Mouse (Mus musculus) ES-E14 (cell line): ENCODE results near the gene Adsl. TPM values are rescaled to one million over a fixed set of nuclear protein-coding genes. Genes with fewer than 3 reads are reported as not detected.

Source experiments
- DNase-seq: peaks from one replicate; pipeline ENCODE4 v3.0.0-alpha.2; 2013; ENCODE audit warnings: low read depth, low spot score
- H3K27ac ChIP-seq: 2 replicates; pipeline ENCODE4 v1.5.1; 2012; ENCODE audit warnings: low read depth, mild to moderate bottlenecking, low read length, moderate library complexity, mixed read lengths; ENCODE audit not compliant: poor library complexity, insufficient read depth, severe bottlenecking
- H3K36me3 ChIP-seq: 2 replicates; pipeline ENCODE4 v1.6.1; 2012; ENCODE audit warnings: mild to moderate bottlenecking, low read length, moderate library complexity, mixed read lengths; ENCODE audit not compliant: control insufficient read depth, poor library complexity, insufficient read depth, severe bottlenecking
- H3K4me1 ChIP-seq, 2 experiments: fragments of 150-350 bp in 1 of 2; sonication (generic) in 1 of 2; 2 replicates each; pipeline ENCODE4 v1.6.1; 2012; ENCODE audit warnings: low read length in 2 of 2, mild to moderate bottlenecking in 1 of 2, mixed read lengths in 1 of 2; ENCODE audit not compliant: control insufficient read depth in 2 of 2, insufficient read depth in 2 of 2, poor library complexity in 1 of 2
- H3K4me3 ChIP-seq, 2 experiments: fragments of 150-350 bp in 1 of 2; sonication (generic) in 1 of 2; 2 replicates each; pipeline ENCODE4 v1.5.1; 2012; ENCODE audit warnings: low read length in 2 of 2, low read depth in 1 of 2, mild to moderate bottlenecking in 1 of 2, mixed read lengths in 1 of 2; ENCODE audit not compliant: insufficient read depth in 1 of 2, poor library complexity in 1 of 2, severe bottlenecking in 1 of 2
- H3K9ac ChIP-seq: 2 replicates; pipeline ENCODE4 v1.6.1; 2012; ENCODE audit warnings: low read depth, mild to moderate bottlenecking, low read length, mixed read lengths; ENCODE audit not compliant: poor library complexity, insufficient read depth, severe bottlenecking
- H3K9me3 ChIP-seq: fragments of 150-350 bp; sonication (generic); 2 replicates; pipeline ENCODE4 v1.6.1; 2012; ENCODE audit warnings: low read depth, mild to moderate bottlenecking, low read length; ENCODE audit not compliant: control insufficient read depth, insufficient read depth
- CHD2 ChIP-seq: IDR thresholded peaks from 2 replicates; pipeline ENCODE4 v1.6.1; 2014; ENCODE audit warnings: mild to moderate bottlenecking, low read depth, low read length, inconsistent platforms
- HCFC1 ChIP-seq: IDR thresholded peaks from 2 replicates; pipeline ENCODE4 v1.6.1; 2012; ENCODE audit warnings: low read length, inconsistent platforms, borderline replicate concordance; ENCODE audit not compliant: insufficient read depth
- MAFK ChIP-seq: IDR thresholded peaks from 2 replicates; pipeline ENCODE4 v1.6.1; 2014; ENCODE audit warnings: mild to moderate bottlenecking, low read depth, low read length, inconsistent platforms; ENCODE audit not compliant: insufficient read depth
- ZC3H11A ChIP-seq: IDR thresholded peaks from 2 replicates; pipeline ENCODE4 v1.6.1; 2012; ENCODE audit warnings: low read depth, mild to moderate bottlenecking, inconsistent platforms, low read length, borderline replicate concordance
- ZNF384 ChIP-seq: IDR thresholded peaks from 2 replicates; pipeline ENCODE4 v1.6.1; 2012; ENCODE audit warnings: low read depth, low read length, inconsistent platforms
- in situ Hi-C, 2 experiments: fragments of 600-800 bp; cut with MboI; formaldehyde crosslinking; loops; one replicate each; pipeline ENCODE4 v1.15.1; 2025; ENCODE audit warnings: low sequenced_read_pairs in 2 of 2, inconsistent platforms in 1 of 2; ENCODE audit not compliant: unreplicated experiment in 2 of 2
- total RNA-seq: library from RNA; depleted of rRNA; stranded (reverse); fragments of 300-350 nt; gene quantifications from 2 replicates; pipeline ENCODE4 v1.2.3, GENCODE M21; 2012

Adsl gene
- total RNA-seq, 1 experiment, result 166 TPM

DNA sequence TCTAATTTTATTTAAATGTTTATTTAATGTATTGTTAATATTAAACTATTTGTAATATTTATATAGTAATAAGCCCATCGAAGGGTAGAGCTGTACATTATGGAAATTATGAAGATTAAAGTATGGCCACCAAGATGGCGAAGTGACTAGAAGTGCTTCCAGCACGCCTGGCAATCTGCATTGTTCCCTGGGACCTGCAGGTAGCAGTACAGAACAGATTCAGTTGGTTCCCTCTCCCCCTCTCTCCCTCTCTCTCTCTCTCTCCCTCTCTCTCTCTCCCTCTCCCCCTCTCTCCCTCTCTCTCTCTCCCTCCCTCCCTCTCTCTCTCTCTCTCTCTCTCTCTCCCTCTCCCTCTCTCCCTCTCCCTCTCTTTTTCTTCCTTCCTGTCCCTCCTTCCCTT is 38.1 kb upstream of the Adsl start:
- no peak overlapping the region for H3K9ac ChIP-seq
- no peak for DNase-seq
- in situ Hi-C loops, result no loop called here
- no peaks in the 10 kb centered on the region for H3K4me1 ChIP-seq
- H3K36me3 ChIP-seq, result peaks cover 5% of the 10 kb centered on the region; the same call in 1 of the 2 replicates
- no peak for TF ChIP-seq ZNF384
- TF ChIP-seq ZC3H11A, result no peak
- TF ChIP-seq MAFK, result no peak
- TF ChIP-seq CHD2, result no peak
- no peak overlapping the region for H3K27ac ChIP-seq
- no peak overlapping the region for H3K4me3 ChIP-seq
- H3K9me3 ChIP-seq, result no peaks in the 10 kb centered on the region

DNA sequence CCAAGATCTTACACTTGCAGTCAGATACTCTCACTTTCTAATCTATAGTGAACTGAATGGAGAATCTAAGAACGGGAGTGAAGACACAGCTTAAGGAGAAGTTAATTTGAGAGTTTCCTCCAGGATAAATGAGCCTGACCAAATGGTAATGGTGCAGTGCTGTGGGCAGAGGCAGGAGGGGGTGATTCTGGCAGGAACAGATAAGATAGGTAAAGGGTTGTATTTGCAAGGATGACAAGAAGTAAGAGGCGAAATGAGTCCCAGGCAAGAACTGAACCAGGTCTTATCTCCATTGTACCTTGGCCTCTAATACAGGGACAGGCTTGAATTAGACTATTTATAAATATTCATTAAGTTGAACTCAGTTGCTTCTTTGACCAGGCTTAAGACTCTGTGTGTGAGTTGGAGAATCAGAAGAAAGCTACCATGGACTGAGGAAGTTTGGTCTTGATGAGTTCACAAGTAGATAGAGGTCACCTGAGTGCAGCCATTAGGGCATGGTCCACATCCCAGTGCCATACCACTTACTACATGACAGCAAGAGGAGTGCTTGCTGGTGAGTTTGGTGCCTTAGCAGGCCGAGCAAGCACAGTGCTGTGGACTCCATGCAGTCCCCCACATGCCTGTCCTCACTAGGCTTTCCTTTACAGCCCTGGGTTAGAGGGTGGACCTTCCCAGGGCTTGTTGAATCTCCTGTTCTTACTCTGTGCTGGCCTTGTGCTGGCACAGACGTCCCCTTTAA is 37.3 kb upstream of the Adsl start:
- H3K4me3 ChIP-seq, result no peak overlapping the region
- TF ChIP-seq HCFC1 (no peak), ZC3H11A (no peak), ZNF384 (no peak), MAFK (no peak), CHD2 (no peak)
- peaks cover 5% of the 10 kb centered on the region; the same call in 1 of the 2 replicates for H3K36me3 ChIP-seq
- in situ Hi-C loops, result no loop called here
- no peaks in the 10 kb centered on the region for H3K4me1 ChIP-seq
- no peaks in the 10 kb centered on the region for H3K9me3 ChIP-seq
- no peak overlapping the region for H3K27ac ChIP-seq
- no peak overlapping the region for H3K9ac ChIP-seq
- no peak for DNase-seq

DNA sequence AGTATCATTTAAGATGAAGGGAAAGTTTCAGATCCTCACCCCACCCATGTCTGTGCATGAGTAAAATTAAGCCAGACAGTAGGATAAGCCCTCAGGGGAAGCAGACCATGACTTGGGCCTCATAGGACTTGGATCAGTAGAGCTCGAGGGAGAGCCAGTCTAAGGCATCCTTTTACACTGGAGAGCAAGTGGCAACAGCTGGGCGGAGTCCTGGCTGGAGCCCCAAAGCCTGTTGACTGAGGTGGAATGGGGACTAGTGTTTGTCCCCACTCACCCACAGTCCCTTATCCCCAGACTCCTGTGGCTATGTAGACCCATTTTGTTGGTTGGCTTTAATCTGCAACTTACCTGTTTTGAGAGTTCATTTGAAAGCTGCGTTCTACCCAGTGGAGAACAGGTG is 36.1 kb upstream of the Adsl start:
- H3K9ac ChIP-seq, result no peak overlapping the region
- no peak overlapping the region for H3K4me3 ChIP-seq
- no peak overlapping the region for H3K27ac ChIP-seq
- in situ Hi-C loops, result no loop called here
- TF ChIP-seq ZNF384, result no peak
- TF ChIP-seq CHD2, result no peak
- TF ChIP-seq MAFK, result no peak
- TF ChIP-seq HCFC1, result no peak
- no peak for TF ChIP-seq ZC3H11A
- no peaks in the 10 kb centered on the region for H3K4me1 ChIP-seq
- no peaks in the 10 kb centered on the region for H3K9me3 ChIP-seq
- DNase-seq, result no peak
- H3K36me3 ChIP-seq, result peaks cover 5% of the 10 kb centered on the region

DNA sequence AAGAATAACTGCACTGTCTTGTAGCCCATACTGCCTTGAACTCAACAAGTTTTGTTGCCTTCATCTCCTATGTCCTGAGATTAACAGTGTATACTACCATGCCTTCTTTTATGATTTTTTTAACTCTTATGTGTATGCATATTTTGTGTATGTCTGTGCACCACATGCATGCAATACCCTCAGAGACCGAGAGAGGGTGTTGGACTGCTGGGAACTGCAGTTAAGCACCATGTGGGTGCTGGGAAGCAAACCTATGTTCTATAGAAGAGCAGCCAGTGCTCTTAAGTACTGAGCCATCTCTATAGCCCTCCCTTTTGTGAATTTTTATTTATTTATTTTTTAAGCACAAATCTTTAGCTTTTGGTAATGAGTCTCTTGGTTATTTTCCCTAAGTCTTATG is 34.5 kb upstream of the Adsl start:
- H3K4me3 ChIP-seq, result no peak overlapping the region
- no peaks in the 10 kb centered on the region for H3K4me1 ChIP-seq
- no peaks in the 10 kb centered on the region for H3K9me3 ChIP-seq
- in situ Hi-C loops, result no loop called here
- peaks cover 10% of the 10 kb centered on the region for H3K36me3 ChIP-seq
- H3K9ac ChIP-seq, result no peak overlapping the region
- no peak for DNase-seq
- no peak overlapping the region for H3K27ac ChIP-seq
- no peak for TF ChIP-seq MAFK
- no peak for TF ChIP-seq CHD2
- TF ChIP-seq ZC3H11A, result no peak
- TF ChIP-seq HCFC1, result no peak
- no peak for TF ChIP-seq ZNF384

DNA sequence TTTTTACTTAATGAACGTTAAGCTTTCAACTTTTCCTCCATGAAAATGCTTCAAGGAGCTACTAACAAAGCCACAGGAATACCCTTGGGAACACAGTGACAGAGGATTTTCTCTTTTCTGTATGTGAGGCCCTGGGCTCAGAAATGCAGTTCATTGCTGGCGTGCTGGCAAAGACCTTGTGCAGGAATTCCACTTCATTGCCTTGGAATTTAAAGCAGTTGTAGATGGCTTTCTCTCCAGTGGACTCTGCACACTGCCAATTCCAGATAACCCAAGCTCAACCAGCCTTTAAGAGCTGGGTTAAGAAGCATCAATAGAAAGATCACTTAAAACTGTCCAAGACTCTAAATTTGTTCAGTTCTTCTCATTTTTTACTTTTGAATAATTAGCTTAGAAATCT is 32.4 kb upstream of the Adsl start:
- H3K27ac ChIP-seq, result no peak overlapping the region
- no peaks in the 10 kb centered on the region for H3K9me3 ChIP-seq
- no peaks in the 10 kb centered on the region for H3K4me1 ChIP-seq
- TF ChIP-seq MAFK, result no peak
- TF ChIP-seq CHD2, result no peak
- in situ Hi-C loops, result no loop called here
- peaks cover 16% of the 10 kb centered on the region for H3K36me3 ChIP-seq
- H3K9ac ChIP-seq, result no peak overlapping the region
- no peak overlapping the region for H3K4me3 ChIP-seq
- DNase-seq, result no peak
